Mouse (Mus musculus) MEL-GATA-1-ER (cell line): Measurements from ENCODE around the gene Pcsk5.

ENCODE experiments used
- DNase-seq: peaks from one replicate; pipeline ENCODE4 v3.0.0-alpha.2; 2012; ENCODE audit warnings: low read depth; ENCODE audit errors: extremely low read depth

The Pcsk5 gene

GRCm38 (mm10) chr19:17837471-17837859 is at the start of gene Pcsk5:
Pcsk5 (minus strand) TSS chr19:17837632.
- DNase-seq, result no peak

- no peak for DNase-seq
Measured at GRCm38 (mm10) chr19:17875804-17876203, 38.4 kb upstream of the Pcsk5 start.

DNA sequence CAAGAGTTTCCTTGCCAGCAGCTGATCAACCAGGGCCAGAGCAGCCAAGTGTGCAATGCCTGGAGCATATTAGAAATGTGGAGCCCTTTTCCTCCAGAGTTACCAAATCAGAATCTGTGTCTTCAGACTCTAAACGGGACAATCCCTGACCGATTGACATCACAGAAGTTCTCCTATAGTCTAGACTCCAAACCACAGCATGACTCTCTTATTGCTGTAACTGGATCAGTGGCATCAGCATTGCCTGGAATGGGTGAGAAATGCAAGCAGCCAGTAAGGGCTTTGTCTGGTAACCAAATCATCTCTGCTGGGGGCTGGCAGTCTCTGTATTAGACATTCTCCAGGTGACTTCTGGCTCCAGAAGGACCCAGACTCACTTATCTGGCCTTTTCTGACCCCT is 37.0 kb upstream of the Pcsk5 start:
- DNase-seq, result no peak

GRCm38 (mm10) chr19:17873755-17874154 is 36.3 kb upstream of the Pcsk5 start:
- DNase-seq, result no peak

DNA sequence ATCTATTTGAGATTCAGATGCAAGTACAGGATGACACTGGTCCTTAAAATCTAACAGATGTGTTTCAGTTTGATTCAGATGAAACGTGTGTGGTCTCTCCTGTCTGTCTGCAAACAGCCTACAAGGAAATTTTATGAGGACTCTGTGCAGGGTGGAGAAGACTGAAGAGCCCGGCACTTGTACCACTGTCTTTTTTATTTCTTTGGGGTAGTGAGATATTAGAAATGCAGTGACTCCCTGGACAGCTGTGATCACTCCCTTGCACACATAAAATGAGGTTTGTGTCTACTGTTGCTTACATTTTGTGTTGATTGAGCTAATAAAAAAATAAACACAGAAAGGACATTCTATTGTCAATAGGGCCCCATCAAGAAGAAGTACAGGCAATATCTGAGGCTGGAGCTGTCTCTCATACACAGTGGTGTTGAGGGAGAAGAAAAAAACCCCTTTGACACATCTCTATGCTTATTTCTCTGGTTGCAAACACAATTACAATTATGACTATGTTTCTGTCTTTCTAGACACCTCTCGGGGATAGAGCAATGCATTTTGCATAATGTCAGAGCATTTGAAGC is 29.0 kb upstream of the Pcsk5 start:
- DNase-seq, result no peak

DNA sequence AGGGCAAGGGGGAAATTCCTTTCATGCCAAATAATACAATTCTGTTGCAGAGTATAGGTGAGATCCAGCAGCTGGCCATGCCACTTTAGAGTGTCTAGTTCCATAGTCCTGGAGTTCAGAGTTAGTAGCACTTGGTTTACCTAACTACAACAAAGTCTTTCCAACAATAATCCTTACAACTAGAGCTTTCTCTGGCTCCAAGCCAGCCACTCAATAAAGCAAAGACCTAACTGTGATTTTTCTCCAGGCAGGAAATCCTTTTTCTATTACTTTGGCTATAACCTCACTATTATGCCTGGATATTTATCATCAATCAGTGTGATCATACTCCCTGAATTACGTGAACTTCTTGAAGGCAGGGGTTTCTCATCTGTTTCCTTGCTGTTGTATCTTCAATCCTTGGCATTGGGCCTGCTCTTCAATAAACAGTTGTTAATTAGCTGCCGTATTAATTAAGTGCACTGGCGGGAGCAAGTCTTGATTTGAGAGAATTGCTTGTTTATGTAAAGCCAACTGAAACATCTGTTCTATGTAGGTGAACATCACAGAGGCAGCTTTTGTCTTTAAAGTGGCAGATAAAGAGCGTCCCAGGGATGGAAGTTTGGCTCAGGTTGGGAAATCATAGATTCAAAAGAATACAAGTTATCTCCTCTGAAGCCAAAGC is 23.1 kb upstream of the Pcsk5 start:
- DNase-seq, result no peak

DNA sequence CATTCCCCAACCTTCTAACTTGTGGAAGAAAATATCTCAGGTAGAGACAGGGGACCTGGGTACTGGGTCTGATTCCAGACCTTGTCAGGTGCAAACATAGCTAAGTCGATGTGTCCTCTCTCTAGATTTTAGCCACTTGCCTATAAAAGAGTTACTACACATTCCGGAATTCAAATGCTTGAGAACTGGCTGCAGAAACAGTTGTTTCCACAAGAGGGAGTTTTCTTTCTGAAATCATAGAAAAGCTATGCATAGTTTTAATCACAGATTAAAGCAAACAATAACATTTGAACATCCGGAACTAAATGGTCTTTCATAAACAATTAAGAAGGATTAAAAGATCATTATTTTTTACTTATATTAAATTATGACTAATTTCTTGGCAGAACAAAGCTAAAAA is 19.3 kb upstream of the Pcsk5 start:
- no peak for DNase-seq

- no peak for DNase-seq
Measured at GRCm38 (mm10) chr19:17848417-17848816, 11.0 kb upstream of the Pcsk5 start.

DNA sequence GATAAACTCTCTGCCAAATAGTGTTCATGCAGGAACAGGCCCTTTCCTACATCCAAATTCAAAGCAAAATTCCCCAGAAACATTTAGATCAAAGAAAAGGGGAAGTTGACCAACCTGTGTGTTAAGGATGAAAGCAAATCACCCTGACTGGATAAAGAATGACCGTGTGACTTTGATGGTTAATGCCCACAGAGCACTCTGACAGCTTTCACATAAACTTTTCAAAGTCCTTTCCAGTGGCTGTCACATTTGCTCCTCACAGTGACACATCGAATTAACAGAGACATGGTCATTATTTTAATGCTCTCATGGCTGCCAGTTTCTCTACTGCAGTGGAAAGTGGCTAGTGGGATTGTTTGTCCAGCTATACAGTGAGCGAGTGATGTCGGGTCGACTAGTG is 8.5 kb upstream of the Pcsk5 start:
- DNase-seq, result no peak

- peak; percentile 15 for DNase-seq
Measured at GRCm38 (mm10) chr19:17841586-17841985, 4.2 kb upstream of the Pcsk5 start.

- peak; percentile 84 for DNase-seq
Measured at GRCm38 (mm10) chr19:17839856-17840255, 2.4 kb upstream of the Pcsk5 start.

GRCm38 (mm10) chr19:17836566-17837470 is 614 bp downstream of the Pcsk5 start:
- DNase-seq, result no peak

GRCm38 (mm10) chr19:17835681-17836565 is 1.5 kb downstream of the Pcsk5 start:
- no peak for DNase-seq

DNA sequence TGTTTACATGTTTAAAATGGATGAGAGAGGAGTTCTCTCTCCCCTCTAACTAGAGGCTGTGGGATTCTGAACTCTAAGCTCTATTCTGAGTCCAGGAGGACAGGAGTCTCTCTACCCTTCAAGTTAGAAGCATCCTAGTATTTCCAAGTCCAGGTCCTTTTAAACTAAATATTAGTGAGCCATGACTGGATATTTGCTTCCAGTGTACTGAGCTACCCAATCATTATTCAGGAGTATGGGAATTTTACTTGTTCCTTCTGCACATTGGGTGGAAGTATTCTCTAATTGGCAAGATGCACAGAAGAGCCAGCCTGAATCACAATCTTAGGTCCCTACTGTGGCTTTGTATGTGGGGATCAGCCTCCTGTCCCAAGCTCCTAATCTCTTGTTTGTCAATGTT is 2.5 kb downstream of the Pcsk5 start:
- DNase-seq, result no peak

DNA sequence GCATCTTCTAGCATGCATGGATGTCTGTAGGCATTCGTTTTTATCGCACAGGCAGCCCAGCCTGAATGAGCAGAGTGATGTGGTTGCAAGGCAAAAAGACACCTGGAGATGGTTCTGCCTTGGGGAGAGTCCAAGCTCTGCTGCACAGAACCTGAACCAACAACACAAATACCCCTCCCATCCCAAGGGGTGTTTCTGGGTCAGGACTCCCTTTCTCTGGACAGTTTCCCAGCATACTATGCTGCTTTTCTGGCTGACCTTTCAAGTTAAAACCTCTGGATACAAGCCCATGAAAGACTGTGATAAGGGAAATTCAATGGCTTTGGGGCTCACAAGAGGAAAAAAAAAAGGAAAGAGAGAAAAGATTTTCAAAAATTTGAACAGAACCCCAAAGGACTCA is 6.1 kb downstream of the Pcsk5 start:
- DNase-seq, result no peak

DNA sequence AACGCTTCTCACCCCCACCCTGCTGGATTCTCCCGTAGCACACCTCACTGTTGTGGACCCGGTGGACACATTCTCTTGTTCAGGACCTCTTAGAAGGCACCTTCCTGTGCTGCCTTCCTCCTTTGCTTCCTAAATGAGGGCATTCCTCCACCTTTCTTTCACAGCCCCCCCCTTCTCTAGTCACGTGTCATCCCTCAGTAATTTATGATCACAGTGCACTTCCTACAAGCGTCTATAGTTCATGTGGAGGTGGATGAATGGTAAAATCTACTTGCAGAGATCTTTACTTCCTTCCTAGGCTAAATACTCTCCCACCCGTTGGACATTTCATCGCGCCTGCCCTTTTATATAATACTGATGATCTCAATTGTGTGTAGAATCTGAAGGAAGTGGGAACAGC is 9.0 kb downstream of the Pcsk5 start:
- no peak for DNase-seq

DNA sequence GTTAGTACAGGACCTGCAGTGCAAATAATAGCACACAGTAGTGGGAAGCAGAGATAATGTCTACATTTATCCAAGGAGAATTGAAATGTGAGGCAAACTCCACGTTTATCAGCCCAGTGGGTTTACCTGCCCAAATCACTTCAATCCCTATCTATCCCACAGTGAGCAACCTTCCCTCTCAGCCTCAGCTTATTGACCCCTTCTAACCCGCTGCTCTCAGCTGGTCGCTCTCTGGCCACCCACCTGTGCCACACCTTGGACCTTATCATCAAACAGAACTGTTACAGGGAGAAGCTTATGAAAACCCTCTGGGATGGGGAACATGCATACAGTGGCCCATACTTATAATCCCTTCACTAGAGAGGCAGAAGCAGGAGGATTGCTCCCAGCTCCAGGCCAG is 10.7 kb downstream of the Pcsk5 start:
- no peak for DNase-seq

DNA sequence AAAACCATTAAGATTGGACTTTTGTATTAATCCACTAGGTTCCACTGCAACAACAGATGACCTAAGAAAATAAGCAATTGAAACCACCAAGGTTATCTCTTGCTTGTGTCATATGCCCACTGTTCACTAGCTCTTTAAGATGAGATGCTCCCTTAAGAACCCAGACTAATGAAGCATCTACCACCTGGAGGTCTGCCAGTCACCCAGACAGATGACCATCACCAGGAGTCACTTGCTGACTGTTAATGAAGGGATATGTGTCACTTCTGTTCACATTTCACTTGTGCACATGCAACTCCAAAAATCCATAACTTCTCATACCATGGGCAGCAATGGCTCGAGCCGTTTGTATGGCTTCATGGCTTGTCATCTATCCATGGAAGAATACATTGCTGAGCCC is 17.4 kb downstream of the Pcsk5 start:
- DNase-seq, result no peak

GRCm38 (mm10) chr19:17819081-17819480 is 18.4 kb downstream of the Pcsk5 start:
- DNase-seq, result no peak

DNA sequence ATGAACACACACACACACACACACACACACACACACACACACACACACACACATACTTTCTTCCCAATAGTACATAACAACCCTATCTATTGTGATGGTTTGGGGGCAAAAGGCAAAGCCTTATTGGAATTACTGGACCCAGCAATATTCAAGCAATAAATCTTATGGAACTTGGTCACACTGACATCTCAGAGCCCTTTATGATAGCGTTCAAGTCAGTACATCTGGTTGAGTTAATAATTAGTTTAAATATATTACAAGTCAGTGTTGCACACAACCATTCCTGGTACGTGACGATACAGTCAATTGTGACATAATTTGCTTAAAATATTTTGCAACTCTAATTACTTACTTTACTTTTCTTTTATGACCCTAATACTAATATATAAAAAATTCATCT is 22.4 kb downstream of the Pcsk5 start:
- no peak for DNase-seq

DNA sequence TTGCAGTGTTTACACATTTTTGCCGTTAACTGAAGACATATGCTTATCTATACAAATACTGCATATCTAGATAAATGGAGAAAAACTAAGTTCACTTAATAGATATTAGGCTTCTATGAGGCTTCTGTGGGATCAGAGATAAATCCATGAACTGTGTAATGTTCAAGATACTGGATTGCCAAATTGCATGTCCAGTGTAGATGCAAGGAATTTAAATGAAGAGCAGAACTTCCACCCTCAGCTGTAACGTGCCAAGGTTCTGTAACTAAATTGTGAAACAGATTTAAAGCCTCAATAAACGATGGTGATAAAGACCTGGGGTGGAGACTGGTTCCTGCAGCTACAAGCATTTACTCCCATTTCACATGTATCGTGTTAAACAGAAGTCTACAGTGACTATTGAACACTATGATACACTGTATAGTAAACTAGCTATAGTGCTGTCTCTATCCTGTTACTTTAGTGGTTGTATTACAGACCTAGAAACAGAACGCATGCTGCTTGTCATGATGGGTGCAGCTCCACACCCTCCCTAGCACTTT is 23.9 kb downstream of the Pcsk5 start:
- DNase-seq, result no peak
